Mouse (Mus musculus): ENCODE measurements around the gene Ticam1.

The Ticam1 gene

GRCm38 (mm10) chr17:56276643-56277566 lies at the start of gene Ticam1:
TSS of gene Ticam1 (minus strand) at chr17:56276786.
- peak; percentile 91 to 97 for DNase-seq

- peak; percentile 99 to 100 for DNase-seq
Measured at GRCm38 (mm10) chr17:56325450-56326152, 49.0 kb upstream of the Ticam1 start, which contains the start of gene Kdm4b. TSS of gene Kdm4b (plus strand) at chr17:56326062.

GRCm38 (mm10) chr17:56324419-56324818 lies 47.8 kb upstream of the Ticam1 start:
- no peak for DNase-seq

GRCm38 (mm10) chr17:56309191-56309945 lies 32.8 kb upstream of the Ticam1 start:
- peak; percentile 33 to 79 for DNase-seq

GRCm38 (mm10) chr17:56308088-56308487 lies 31.5 kb upstream of the Ticam1 start:
- peak; percentile 41 to 65 for DNase-seq

GRCm38 (mm10) chr17:56305826-56306225 lies 29.2 kb upstream of the Ticam1 start:
- DNase-seq = peak in 1 of 2 experiments; percentile 44

- no peak for DNase-seq
Measured at GRCm38 (mm10) chr17:56305156-56305555, 28.6 kb upstream of the Ticam1 start.

- no peak for DNase-seq
Measured at GRCm38 (mm10) chr17:56304718-56305117, 28.1 kb upstream of the Ticam1 start.

- peak; percentile 97 to 99 for DNase-seq
Measured at GRCm38 (mm10) chr17:56303847-56304586, 27.4 kb upstream of the Ticam1 start.

GRCm38 (mm10) chr17:56303160-56303846 lies 26.7 kb upstream of the Ticam1 start, which contains the start of gene Uhrf1:
TSS of gene Uhrf1 (plus strand) at chr17:56303321.
- DNase-seq = peak; percentile 85 to 90

- peak; percentile 40 to 62 for DNase-seq
Measured at GRCm38 (mm10) chr17:56302363-56302996, 25.9 kb upstream of the Ticam1 start.

GRCm38 (mm10) chr17:56300186-56300585 lies 23.6 kb upstream of the Ticam1 start, which contains the start of gene Arrdc5:
TSS of gene Arrdc5 (minus strand) at chr17:56300286.
- no peak for DNase-seq

- DNase-seq = no peak
Measured at GRCm38 (mm10) chr17:56298238-56298637, 21.7 kb upstream of the Ticam1 start.

- no peak for DNase-seq
Measured at GRCm38 (mm10) chr17:56296201-56296600, 19.6 kb upstream of the Ticam1 start.

GRCm38 (mm10) chr17:56294241-56294640 lies 17.7 kb upstream of the Ticam1 start:
- DNase-seq = no peak

- DNase-seq = no peak
Measured at GRCm38 (mm10) chr17:56293291-56293690, 16.7 kb upstream of the Ticam1 start.

GRCm38 (mm10) chr17:56292531-56293222 lies 16.1 kb upstream of the Ticam1 start, which contains the start of gene Plin3:
TSS of gene Plin3 (minus strand) at chr17:56292873.
- DNase-seq = no peak

- DNase-seq = no peak
Measured at GRCm38 (mm10) chr17:56291826-56292475, 15.4 kb upstream of the Ticam1 start.

GRCm38 (mm10) chr17:56291171-56291511 lies 14.6 kb upstream of the Ticam1 start:
- DNase-seq = peak; percentile 95 to 97

All from lung, postnatal 4 days (tissue).